17 mouse cellular contexts compared by ENCODE assay signal in the genomic region with DNA sequence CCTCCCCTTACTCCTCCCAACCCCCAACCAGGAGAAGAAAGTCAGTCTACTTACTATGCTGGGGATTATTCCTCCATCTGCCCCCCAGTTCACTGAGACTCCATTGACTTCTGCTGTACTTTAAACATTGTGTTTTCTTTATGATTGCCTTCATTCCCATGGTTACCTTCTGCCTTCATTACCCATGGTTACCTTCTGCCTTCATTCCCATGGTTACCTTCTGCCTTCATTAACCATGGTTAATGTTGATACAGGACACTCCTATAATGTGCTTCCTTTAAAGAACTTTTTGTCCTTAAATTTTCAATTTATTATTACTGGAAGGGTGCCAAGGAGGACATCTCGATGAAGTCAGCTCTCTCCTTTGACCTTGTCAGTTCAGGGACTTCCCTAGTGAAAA.
"Had no signal": no experiment of that assay in that cellular context is flagged by ENCODE, and none has a peak within 500 bp of the region (broad histone marks: within the 10 kb centered on the region; RNA-seq: fewer than 3 reads in every experiment).

No protein-coding gene starts in this region.

- H3K4me1 ChIP-seq: liver, embryonic 13.5 days; stomach, embryonic 15.5 days had no signal

- H3K27me3 ChIP-seq: liver, embryonic 13.5 days; stomach, embryonic 15.5 days had no signal

- H3K27ac ChIP-seq: hindbrain, postnatal 0 days; left cerebral cortex, adult 2 months; liver, embryonic 13.5 days; stomach, embryonic 15.5 days had no signal

- ATAC-seq: hindbrain, postnatal 0 days; inflammation-experienced regulatory T-cells, adult 6 months; intestine, embryonic 16.5 days had no signal

- H3K9ac ChIP-seq: liver, embryonic 13.5 days; stomach, embryonic 15.5 days had no signal

- H3K9me3 ChIP-seq: liver, embryonic 13.5 days; stomach, embryonic 15.5 days had no signal

- H3K36me3 ChIP-seq: liver, embryonic 13.5 days; stomach, embryonic 15.5 days had no signal

- H3K4me2 ChIP-seq: liver, embryonic 13.5 days; midbrain, embryonic 11.5 days; stomach, embryonic 15.5 days had no signal

- DNase-seq: kidney, adult 8-10 months; kidney, postnatal 25 days; layer of hippocampus, postnatal 36 days; liver, embryonic 13.5 days; lung, adult 2 months; lung, postnatal 14 days; lung, postnatal 4 days; retina, postnatal 1 day; right cerebral cortex, postnatal 25 days; spleen, adult 18-20 months; thymus, postnatal 25 days had no signal

- H3K4me3 ChIP-seq: left cerebral cortex, adult 2 months; liver, embryonic 13.5 days; stomach, embryonic 15.5 days had no signal
